Mouse (Mus musculus): Measurements from ENCODE around the gene Iqsec1.

DNA sequence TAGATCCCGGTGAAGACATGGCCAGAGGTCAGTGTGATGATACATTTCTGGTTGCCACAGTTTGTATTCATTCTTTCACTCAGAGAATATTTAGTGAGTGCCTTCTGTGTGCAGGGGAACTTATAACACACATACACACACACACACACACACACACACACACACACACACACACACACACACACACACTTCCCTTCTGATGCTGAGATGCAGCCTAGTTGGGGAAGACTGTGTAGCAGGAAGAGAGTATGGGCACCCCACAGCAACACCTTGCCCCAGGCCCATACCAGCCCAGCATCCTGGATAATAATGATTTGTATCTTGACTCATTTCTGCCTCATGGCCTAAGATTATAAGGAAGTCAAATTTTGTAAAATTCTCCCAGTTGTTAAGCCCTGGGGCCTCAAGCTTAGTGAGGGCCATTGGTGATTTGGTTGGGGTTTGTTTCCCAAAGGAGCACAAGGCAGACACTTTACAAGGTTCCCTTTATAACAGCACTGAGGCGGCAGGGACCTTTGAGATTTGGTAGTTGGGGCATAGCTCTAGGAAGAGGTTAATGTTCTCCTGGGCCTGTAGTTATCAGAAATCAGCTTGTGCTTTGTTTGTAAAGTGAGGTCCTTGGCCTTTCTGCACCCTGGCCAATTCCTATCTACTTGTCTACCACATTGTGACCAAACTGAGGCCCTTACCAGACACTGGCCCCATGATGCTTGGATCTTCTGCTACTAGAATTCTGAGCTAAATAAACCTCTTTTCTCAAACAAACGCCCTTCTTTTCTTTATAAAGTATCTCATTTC, 242.9 kb downstream of the Iqsec1 start:
- TF ChIP-seq CTCF (IDR thresholded peaks at IDR 0.05; ENCODE audit: low read depth) (no peak), EP300 (optimal IDR thresholded peaks at IDR 0.05) (no peak)

Measured in stomach, postnatal 0 days (tissue).